Mouse (Mus musculus): ENCODE measurements around the gene Hist1h1c. TPM values are rescaled to one million over a fixed set of nuclear protein-coding genes. Genes with fewer than 3 reads are reported as not detected.
"Not testable (repeated sequence)": the region's sequence is repeated elsewhere in the genome, so short reads cannot be mapped to it uniquely, and the experiment has no call there.

The Hist1h1c gene
- total RNA-seq, 1 experiment from 2014 or later: 712 TPM

DNA sequence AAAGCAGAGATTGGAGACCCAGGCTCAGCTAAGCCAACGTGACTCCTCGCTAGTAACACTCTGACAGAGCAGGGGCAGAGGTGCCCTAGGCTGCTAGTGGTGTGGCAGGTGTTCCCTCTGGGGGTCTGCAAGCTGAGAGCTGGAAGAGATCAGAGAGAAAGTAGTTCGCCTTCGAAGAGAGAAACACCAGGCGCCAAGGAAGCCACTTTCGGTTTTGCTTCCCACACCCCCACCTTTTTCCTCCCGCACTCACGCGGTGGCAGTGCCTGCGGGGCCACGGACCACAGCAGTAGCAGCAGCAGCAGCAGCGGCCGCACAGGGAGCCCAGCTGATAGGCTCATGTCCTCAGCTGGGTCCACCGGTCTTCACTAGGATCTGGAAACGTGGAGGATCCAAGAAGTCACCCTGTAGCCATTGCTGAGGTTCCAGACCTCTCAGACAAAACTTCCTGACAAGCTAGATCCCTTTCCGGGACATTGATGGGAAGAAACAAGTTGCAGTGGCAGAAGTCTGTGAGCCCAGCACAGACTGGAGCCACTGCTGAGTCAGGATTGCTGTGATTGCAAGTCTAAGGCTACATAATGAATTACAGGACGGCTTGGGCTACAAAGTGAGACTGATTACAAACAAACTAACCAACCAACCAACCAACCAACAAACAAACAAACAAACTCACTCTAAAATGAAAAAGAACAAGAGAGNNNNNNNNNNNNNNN is 28.1 kb upstream of the Hist1h1c start, which contains the start of gene Hfe:
Gene Hfe (minus strand): TSS at position 481 of the 716 bp plus-strand sequence.
- ATAC-seq (ENCODE audit: extremely low read depth, insufficient number of reproducible peaks, low FRiP score, poor library complexity, severe bottlenecking): peak; percentile 75

DNA sequence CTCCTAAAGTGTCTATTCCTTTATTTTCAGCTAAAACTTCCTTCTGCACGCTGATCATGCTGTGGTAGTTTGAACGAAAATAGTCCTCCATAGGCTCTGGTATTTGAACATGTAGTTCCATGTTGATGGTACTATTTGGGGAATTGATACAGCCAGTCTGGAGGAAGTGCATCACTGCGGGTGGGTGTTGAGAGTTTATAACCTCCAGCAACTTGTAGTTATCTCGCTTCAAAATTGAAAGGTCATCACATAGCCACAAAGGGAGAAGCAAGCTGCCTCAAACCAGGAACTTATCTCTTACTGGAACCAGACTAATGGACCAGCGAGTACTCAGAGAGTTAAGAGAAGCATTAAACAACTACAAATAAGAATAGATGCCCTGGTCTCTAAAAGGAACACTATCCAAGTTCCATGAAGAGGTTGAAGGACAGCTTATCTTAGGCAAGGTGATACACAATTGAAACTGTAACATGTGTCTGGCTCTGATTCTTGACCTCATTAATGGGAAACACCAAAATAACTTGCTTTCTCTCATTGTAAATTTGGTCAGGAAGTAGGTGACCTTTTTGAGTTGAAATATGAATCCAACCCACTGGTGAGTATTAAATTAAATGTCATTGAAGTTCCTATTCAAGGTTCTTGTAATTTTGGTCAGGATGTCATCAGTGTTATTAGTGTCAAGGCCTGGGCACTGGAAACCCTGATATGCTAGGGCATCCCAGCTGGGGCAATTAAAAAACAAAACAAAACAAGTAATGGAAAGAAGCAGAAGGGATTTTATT is 22.2 kb upstream of the Hist1h1c start:
- no peak for ATAC-seq (ENCODE audit: extremely low read depth, insufficient number of reproducible peaks, low FRiP score, poor library complexity, severe bottlenecking)

DNA sequence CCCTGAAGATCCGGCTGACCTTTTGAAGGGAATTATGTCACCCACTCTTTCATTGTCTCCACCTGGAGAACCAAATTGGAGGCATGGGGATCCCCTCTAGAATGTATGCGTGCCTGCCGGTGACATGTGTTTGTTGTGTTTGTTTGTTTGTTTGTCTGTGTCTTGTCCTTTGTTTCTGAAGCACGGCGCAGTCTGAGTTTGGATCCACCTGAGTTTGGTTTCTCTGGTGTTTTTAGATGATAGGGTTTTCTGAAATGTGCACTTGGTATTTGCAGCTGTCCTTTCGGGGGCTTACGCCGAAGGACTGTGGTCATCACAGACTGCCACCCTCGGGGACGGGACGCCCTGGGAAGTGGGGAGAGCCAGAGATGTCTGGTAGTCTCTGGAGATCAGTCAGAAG is 21.4 kb upstream of the Hist1h1c start:
- ATAC-seq (ENCODE audit: extremely low read depth, insufficient number of reproducible peaks, low FRiP score, poor library complexity, severe bottlenecking): no peak

GRCm38 (mm10) chr13:23717593-23718245 is 20.9 kb upstream of the Hist1h1c start:
- not testable (repeated sequence) for ATAC-seq (ENCODE audit: extremely low read depth, insufficient number of reproducible peaks, low FRiP score, poor library complexity, severe bottlenecking)

- ATAC-seq (ENCODE audit: extremely low read depth, insufficient number of reproducible peaks, low FRiP score, poor library complexity, severe bottlenecking): no peak
Observed at GRCm38 (mm10) chr13:23724239-23724638, 14.4 kb upstream of the Hist1h1c start.

GRCm38 (mm10) chr13:23725213-23725612 is 13.4 kb upstream of the Hist1h1c start:
- ATAC-seq (ENCODE audit: extremely low read depth, insufficient number of reproducible peaks, low FRiP score, poor library complexity, severe bottlenecking): no peak

DNA sequence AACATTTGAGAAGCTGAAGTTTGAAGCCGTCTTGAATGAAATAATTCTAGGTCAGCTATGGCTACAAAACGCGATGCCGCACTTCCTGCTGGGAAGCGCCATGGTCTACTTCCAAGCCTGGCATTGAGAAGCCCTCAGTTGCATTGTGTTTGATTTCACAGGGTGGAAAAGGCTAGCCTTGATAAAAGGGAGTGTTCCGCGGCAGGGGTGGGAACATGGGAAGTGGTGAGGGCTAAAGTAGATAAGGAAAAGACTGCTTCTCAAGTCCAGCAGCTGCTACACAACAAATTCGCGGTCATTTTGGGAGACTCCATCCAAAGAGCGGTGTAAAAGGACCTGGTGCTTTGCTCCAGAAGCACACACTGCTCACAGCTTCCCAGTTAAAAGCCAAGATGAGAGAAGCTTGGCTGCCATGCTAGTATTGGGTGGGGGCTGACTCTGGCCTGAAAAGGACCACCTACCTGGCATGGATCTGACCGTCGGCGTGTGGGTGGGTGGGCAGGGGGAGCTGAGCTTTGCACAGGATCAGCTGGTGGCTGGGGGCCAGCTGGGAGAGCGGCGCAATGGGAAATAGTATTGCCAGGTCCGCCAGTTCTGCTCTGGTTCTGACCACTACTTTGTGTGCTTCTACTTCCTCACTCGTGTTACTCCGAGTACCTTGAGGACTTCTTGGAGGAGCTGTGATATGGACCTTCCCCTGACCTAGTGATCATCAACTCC is 10.0 kb upstream of the Hist1h1c start:
- ATAC-seq (ENCODE audit: extremely low read depth, insufficient number of reproducible peaks, low FRiP score, poor library complexity, severe bottlenecking): no peak

GRCm38 (mm10) chr13:23729192-23729525 is 9.4 kb upstream of the Hist1h1c start:
- ATAC-seq (ENCODE audit: extremely low read depth, insufficient number of reproducible peaks, low FRiP score, poor library complexity, severe bottlenecking): no peak

DNA sequence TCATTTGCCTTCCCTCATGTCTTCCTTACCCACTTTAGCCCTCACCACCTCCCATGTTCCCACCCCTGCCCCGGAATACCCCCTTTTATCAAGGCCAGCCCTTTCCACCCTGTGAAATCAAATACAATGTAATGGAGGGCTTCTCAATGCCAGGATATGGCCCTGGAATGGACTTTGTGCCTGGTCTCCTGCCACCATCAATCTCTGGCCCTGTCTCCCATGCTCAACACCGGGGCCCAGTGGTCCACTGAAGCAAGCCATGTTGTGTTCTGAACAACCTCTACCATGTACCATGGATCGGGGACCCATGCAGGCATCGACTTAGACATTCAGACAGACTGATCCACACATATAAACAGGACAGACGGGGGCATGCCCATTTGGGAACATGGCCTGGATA is 8.9 kb upstream of the Hist1h1c start:
- ATAC-seq (ENCODE audit: extremely low read depth, insufficient number of reproducible peaks, low FRiP score, poor library complexity, severe bottlenecking): no peak

GRCm38 (mm10) chr13:23730479-23730878 is 8.1 kb upstream of the Hist1h1c start:
- ATAC-seq (ENCODE audit: extremely low read depth, insufficient number of reproducible peaks, low FRiP score, poor library complexity, severe bottlenecking): no peak

DNA sequence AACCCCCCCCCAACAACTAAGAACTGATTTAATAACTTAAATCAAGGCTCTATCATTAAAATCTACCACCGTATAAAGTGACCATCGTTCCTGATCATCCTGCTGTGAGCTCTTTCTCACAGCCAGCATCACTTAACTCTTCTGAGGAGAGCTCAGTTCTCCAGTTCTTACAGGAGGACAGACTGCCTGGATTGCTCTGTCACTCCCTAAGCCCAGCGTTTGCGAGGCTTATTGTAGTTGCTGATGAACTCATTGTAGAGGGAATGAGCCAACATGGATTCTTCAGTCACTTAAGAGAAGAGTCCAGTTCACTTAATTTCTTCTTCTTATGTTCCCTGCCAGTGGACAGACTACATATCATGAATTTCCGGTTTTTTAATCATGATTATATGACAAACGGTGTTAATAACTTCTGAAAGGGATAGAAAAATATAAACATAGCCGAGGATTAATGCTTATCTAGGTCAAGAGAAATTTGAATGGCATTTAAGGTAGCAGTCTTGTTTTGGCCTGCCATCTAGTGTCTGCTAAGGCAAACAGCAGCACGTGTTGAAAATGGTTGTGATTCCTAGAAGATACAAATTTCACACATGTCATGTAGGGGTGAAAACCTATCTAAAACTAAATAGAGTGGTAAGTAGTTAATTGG is 6.3 kb upstream of the Hist1h1c start:
- ATAC-seq (ENCODE audit: extremely low read depth, insufficient number of reproducible peaks, low FRiP score, poor library complexity, severe bottlenecking): peak; percentile 84

GRCm38 (mm10) chr13:23737091-23737490 is 1.5 kb upstream of the Hist1h1c start:
- no peak for ATAC-seq (ENCODE audit: extremely low read depth, insufficient number of reproducible peaks, low FRiP score, poor library complexity, severe bottlenecking)

DNA sequence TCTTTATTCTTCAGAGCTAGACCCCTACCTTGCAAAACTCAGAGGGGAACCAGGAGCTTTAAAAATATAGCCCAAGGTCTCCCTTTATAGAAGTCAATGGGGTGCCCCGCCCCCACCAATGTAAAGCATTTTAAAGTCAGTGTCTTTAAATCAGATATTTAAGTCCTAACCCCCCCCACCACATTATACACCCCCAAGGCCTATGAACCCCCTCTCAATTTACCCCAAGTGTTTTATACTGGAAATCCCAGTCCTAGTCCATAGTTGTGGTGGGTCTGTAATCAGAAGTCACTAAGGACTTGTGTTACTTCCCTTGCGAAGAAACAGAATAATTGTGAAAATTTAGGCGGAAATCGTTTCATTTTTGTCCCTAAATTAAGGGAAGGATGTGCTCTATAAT is 567 bp upstream of the Hist1h1c start:
- ATAC-seq (ENCODE audit: extremely low read depth, insufficient number of reproducible peaks, low FRiP score, poor library complexity, severe bottlenecking): no peak

- ATAC-seq (ENCODE audit: extremely low read depth, insufficient number of reproducible peaks, low FRiP score, poor library complexity, severe bottlenecking): peak; percentile 69
Observed at GRCm38 (mm10) chr13:23739069-23739921, 687 bp downstream of the Hist1h1c start.

DNA sequence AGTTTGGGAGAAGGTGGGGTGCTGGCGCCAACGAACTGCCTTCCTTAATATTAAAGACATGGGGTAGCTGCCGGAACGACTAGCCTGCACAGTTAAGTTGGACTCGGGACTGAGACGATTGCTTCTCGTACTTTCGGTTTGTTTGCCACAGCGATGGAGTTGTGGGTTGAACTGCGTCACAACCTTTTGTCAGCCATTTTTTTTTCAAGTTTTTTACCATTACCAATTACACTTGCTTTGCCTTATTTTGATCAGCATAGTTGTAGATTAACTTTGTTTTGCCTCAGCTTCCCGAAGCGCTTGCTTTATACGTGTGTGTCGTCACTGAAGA is 1.3 kb downstream of the Hist1h1c start:
- peak; percentile 57 for ATAC-seq (ENCODE audit: extremely low read depth, insufficient number of reproducible peaks, low FRiP score, poor library complexity, severe bottlenecking)

DNA sequence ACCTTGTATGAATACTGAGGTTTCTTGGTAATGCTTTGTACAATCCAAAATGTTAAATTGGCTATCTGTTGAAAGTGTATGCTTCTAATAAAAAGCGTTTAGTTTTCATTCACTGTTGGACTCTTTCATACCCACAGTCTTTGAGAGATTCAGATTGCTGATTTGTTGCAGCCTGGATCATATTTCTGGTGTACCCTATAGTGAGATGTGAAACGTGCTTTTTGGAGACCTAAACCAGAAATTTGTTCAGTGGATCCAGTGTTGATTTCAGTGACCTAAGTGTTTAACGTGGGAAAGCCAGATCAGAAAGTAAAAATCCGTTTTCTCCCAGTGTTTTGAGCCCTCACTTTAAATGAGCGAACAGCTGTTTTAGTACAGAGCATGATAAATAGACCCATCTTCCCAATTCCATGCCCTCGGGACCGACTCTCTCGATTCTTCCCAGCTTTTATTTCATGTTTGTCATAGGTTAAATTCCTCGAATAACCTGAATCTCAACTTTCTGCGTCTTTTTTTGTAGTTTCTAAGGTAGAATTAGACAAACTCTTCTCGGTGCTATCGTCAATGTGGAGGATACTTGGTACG is 1.7 kb downstream of the Hist1h1c start:
- no peak for ATAC-seq (ENCODE audit: extremely low read depth, insufficient number of reproducible peaks, low FRiP score, poor library complexity, severe bottlenecking)

GRCm38 (mm10) chr13:23740910-23741309 is 2.3 kb downstream of the Hist1h1c start:
- ATAC-seq (ENCODE audit: extremely low read depth, insufficient number of reproducible peaks, low FRiP score, poor library complexity, severe bottlenecking): no peak

GRCm38 (mm10) chr13:23742007-23742406 is 3.4 kb downstream of the Hist1h1c start:
- no peak for ATAC-seq (ENCODE audit: extremely low read depth, insufficient number of reproducible peaks, low FRiP score, poor library complexity, severe bottlenecking)
